Mouse (Mus musculus) limb, embryonic 14.5 days (tissue): Measurements from ENCODE around the gene Slc44a3. TPM values are rescaled to one million over a fixed set of nuclear protein-coding genes. Genes with fewer than 3 reads are reported as not detected.
A peak's percentile ranks its signal among the peaks of the same experiment; 100 is the strongest.

ENCODE experiments used
- ATAC-seq: fragments of 200-750 bp; cut with Nextera tagmentation; 2 replicates; pipeline ENCODE4 v1.8.0; 2017; ENCODE audit warnings: low read depth, moderate number of reproducible peaks, moderate TSS enrichment; ENCODE audit not compliant: low FRiP score
- DNase-seq: peaks from one replicate; pipeline ENCODE4 v3.0.0-alpha.2; 2015; ENCODE audit warnings: low spot score
- H3K27ac ChIP-seq: fragments of 300-500 bp; sonication (generic); replicated peaks from 2 replicates; pipeline ENCODE4 v1.5.1; 2014; ENCODE audit warnings: low read depth, mild to moderate bottlenecking, low read length, moderate library complexity, mixed read lengths
- H3K27me3 ChIP-seq: fragments of 300-500 bp; sonication (generic); 2 replicates; pipeline ENCODE4 v1.6.1; 2014; ENCODE audit warnings: low read length, mixed read lengths; ENCODE audit not compliant: control insufficient read depth, insufficient read depth
- H3K36me3 ChIP-seq: fragments of 300-500 bp; sonication (generic); 2 replicates; pipeline ENCODE4 v1.6.1; 2014; ENCODE audit warnings: mild to moderate bottlenecking, low read length, moderate library complexity, mixed read lengths; ENCODE audit not compliant: control insufficient read depth, insufficient read depth
- H3K4me1 ChIP-seq: fragments of 300-500 bp; sonication (generic); 2 replicates; pipeline ENCODE4 v1.6.1; 2014; ENCODE audit warnings: antibody characterized with exemption, low read length, mixed read lengths; ENCODE audit not compliant: control insufficient read depth, insufficient read depth
- H3K4me2 ChIP-seq: fragments of 300-500 bp; sonication (generic); replicated peaks from 2 replicates; pipeline ENCODE4 v1.6.1; 2014; ENCODE audit warnings: low read depth, mild to moderate bottlenecking, low read length, moderate library complexity; ENCODE audit not compliant: severe bottlenecking
- H3K4me3 ChIP-seq: fragments of 300-500 bp; sonication (generic); replicated peaks from 2 replicates; pipeline ENCODE4 v1.5.1; 2014; ENCODE audit warnings: low read length
- H3K9ac ChIP-seq: fragments of 300-500 bp; sonication (generic); 2 replicates; pipeline ENCODE4 v1.6.1; 2014; ENCODE audit warnings: mild to moderate bottlenecking, low read depth, low read length, moderate library complexity; ENCODE audit not compliant: severe bottlenecking
- H3K9me3 ChIP-seq: fragments of 300-500 bp; sonication (generic); 2 replicates; pipeline ENCODE4 v1.6.1; 2016; ENCODE audit warnings: low read length; ENCODE audit not compliant: control insufficient read depth
- POLR2A ChIP-seq: fragments of 200-500 bp; IDR thresholded peaks from 2 replicates; pipeline ENCODE4 v1.8.0; 2012; ENCODE audit warnings: inconsistent platforms, mild to moderate bottlenecking, moderate library complexity, borderline replicate concordance; ENCODE audit not compliant: insufficient read depth, insufficient read length; ENCODE audit errors: extremely low read depth
- WGBS: fragments of 180-500 bp; shearing (Covaris S2); extraction: QIAGEN DNeasy Blood & Tissue Kit; methylation state at CpG from one replicate; pipeline ENCODE4 v1.1.7; 2014; 5-methylcytosine and 5-hydroxymethylcytosine counted together
- polyA plus RNA-seq, 2 experiments: library from polyadenylated mRNA; depleted of rRNA in 1 of 2; stranded (reverse) in 1 of 2; unstranded in 1 of 2; fragments of >200 nt; fragmentation: Nextera tagmentation in 1 of 2; extraction: Ambion mirVana in 1 of 2; gene quantifications; 2 replicates each; pipeline versions ENCODE4 v1.2.1 to v1.2.3; 2012 to 2014

The Slc44a3 gene
- polyA plus RNA-seq, 2 experiments: 0.91 to 1.7 TPM

- Histone ChIP-seq H3K27me3 (no peaks in the 10 kb centered on the region), H3K4me3 (no peak overlapping the region), H3K9ac (no peak overlapping the region), H3K36me3 (peaks cover 26% of the 10 kb centered on the region), H3K9me3 (no peaks in the 10 kb centered on the region), H3K4me1 (peaks cover 34% of the 10 kb centered on the region), H3K27ac (no peak overlapping the region), H3K4me2 (0 out of 2 replicates have a peak overlapping the region, but pooled peaks have one; percentile 10)
- DNase-seq: no peak
- ATAC-seq: no peak
- WGBS: 70% methylated on average over 11 of the region's 11 CpGs
- no peak for TF ChIP-seq POLR2A
Measured at GRCm38 (mm10) chr3:121439623-121440161, 92.5 kb downstream of the Slc44a3 start.

- Histone ChIP-seq H3K4me1 (peaks cover 51% of the 10 kb centered on the region), H3K4me2 (no peak overlapping the region), H3K9me3 (no peaks in the 10 kb centered on the region), H3K4me3 (no peak overlapping the region), H3K36me3 (peaks cover 19% of the 10 kb centered on the region), H3K27me3 (no peaks in the 10 kb centered on the region), H3K27ac (no peak overlapping the region), H3K9ac (no peak overlapping the region)
- TF ChIP-seq POLR2A: no peak
- no peak for DNase-seq
- 78% methylated on average over 6 of the region's 7 CpGs for WGBS
- ATAC-seq: no peak
Measured at GRCm38 (mm10) chr3:121437996-121438395, 94.2 kb downstream of the Slc44a3 start.

GRCm38 (mm10) chr3:121437070-121437469 is 95.1 kb downstream of the Slc44a3 start:
- Histone ChIP-seq H3K9ac (no peak overlapping the region), H3K36me3 (peaks cover 15% of the 10 kb centered on the region), H3K27ac (no peak overlapping the region), H3K4me3 (no peak overlapping the region), H3K4me1 (peaks cover 60% of the 10 kb centered on the region), H3K4me2 (no peak overlapping the region), H3K27me3 (no peaks in the 10 kb centered on the region), H3K9me3 (no peaks in the 10 kb centered on the region)
- WGBS: 86% methylated on average over 7 of the region's 7 CpGs
- DNase-seq (no peak), ATAC-seq (no peak)
- no peak for TF ChIP-seq POLR2A

GRCm38 (mm10) chr3:121435296-121435695 is 96.9 kb downstream of the Slc44a3 start:
- no peak for DNase-seq
- Histone ChIP-seq H3K4me1 (peaks cover 65% of the 10 kb centered on the region), H3K4me3 (no peak overlapping the region), H3K4me2 (no peak overlapping the region), H3K36me3 (peaks cover 8% of the 10 kb centered on the region; the same call in 1 of the 2 replicates), H3K9me3 (no peaks in the 10 kb centered on the region), H3K27ac (no peak overlapping the region), H3K9ac (no peak overlapping the region), H3K27me3 (no peaks in the 10 kb centered on the region)
- no peak for TF ChIP-seq POLR2A
- no peak for ATAC-seq
- WGBS: 63% methylated on average over 5 of the region's 5 CpGs

- Histone ChIP-seq H3K9me3 (no peaks in the 10 kb centered on the region), H3K27me3 (no peaks in the 10 kb centered on the region), H3K4me3 (peak overlapping the region; percentile 6; the same call in 1 of the 2 replicates), H3K4me1 (peaks cover 66% of the 10 kb centered on the region), H3K4me2 (peak overlapping the region; percentile 37), H3K36me3 (peaks cover 8% of the 10 kb centered on the region; the same call in 1 of the 2 replicates), H3K9ac (peak overlapping the region; percentile 32), H3K27ac (peak overlapping the region; percentile 83)
- DNase-seq (peak; percentile 88), ATAC-seq (peak; percentile 89)
- 8% methylated on average over 8 of the region's 8 CpGs for WGBS
- TF ChIP-seq POLR2A: no peak
Measured at GRCm38 (mm10) chr3:121433968-121434533, 98.2 kb downstream of the Slc44a3 start.
